8 mouse cellular contexts compared by ENCODE assay signal in genomic region chr10:21420457-21421424, GRCm38 (mm10). TPM values are rescaled to one million over a fixed set of nuclear protein-coding genes. Genes with fewer than 3 reads are reported as not detected.
DNase-seq lines count a peak whose midpoint lies in the region; ATAC-seq and TF ChIP-seq lines count a peak whose summit lies in the region.

No protein-coding gene starts in this region.

- no peak overlapping the region for H3K9ac ChIP-seq in CH12.LX (ENCODE audit: insufficient read depth, low read depth)

- TF ChIP-seq EP300 in CH12.LX (IDR thresholded peaks at IDR 0.05; ENCODE audit: low read length): no peak

- dilution Hi-C loops in CH12.LX (cut with MboI; ENCODE audit: extremely low pct_ligation_motif_present, extremely low pct_unique_long_range_greater_than_20kb, low sequenced_read_pairs): no loop called here

- TF ChIP-seq RAD21 in CH12.LX (IDR thresholded peaks at IDR 0.05; ENCODE audit: low read depth, low read length): peak; percentile 74

- in situ Hi-C loops in CH12.LX (cut with MboI; ENCODE audit: low pct_ligation_motif_present, low pct_unique_long_range_greater_than_20kb, low sequenced_read_pairs): no loop called here

- no peaks in the 10 kb centered on the region for H3K9me3 ChIP-seq in CH12.LX (replicated peaks; ENCODE audit: low read length)

- peak; percentile 79 to 90 for TF ChIP-seq CTCF in CH12.LX (conservative IDR thresholded peaks at IDR 0.05 in 1 of 2, IDR thresholded peaks at IDR 0.05 in 1 of 2; ENCODE audit: low read depth in 2 of 2, low read length in 2 of 2)
- peak; percentile 71 for TF ChIP-seq CTCF in gastrocnemius, adult 2 months (IDR thresholded peaks at IDR 0.05)

- no peaks in the 10 kb centered on the region for H3K79me2 ChIP-seq in CH12.LX (replicated peaks; ENCODE audit: control insufficient read depth, extremely low read depth, insufficient read depth, poor library complexity, severe bottlenecking)

- no peak for TF ChIP-seq POLR2A in CH12.LX (IDR thresholded peaks at IDR 0.05; ENCODE audit: low read depth, low read length)

- H3K4me1 ChIP-seq in CH12.LX (ENCODE audit: control insufficient read depth in 1 of 2, insufficient read depth in 2 of 2): peaks cover 0 to 11% of the 10 kb centered on the region in 2 experiments; a peak in 1 of 4 replicates

- H3K4me2 ChIP-seq in CH12.LX (ENCODE audit: insufficient read depth, low read depth, poor library complexity, severe bottlenecking): no peak overlapping the region

- peak; percentile 50; the same call in 1 of the 2 replicates for ATAC-seq in monocyte, adult 5-6 weeks (replicated peaks; ENCODE audit: insufficient number of reproducible peaks, low FRiP score, low TSS enrichment, poor library complexity, severe bottlenecking)

- H3K36me3 ChIP-seq in CH12.LX (replicated peaks in 1 of 2; ENCODE audit: control insufficient read depth in 1 of 2, insufficient read depth in 1 of 2, low read length in 1 of 2): no peaks in the 10 kb centered on the region

- no peaks in the 10 kb centered on the region for H3K27me3 ChIP-seq in CH12.LX (replicated peaks)

- intact Hi-C loops in heart, postnatal 25 days (cut with DNase I): no loop called here
- intact Hi-C loops in gastrocnemius, adult 2 months (cut with DNase I): loop anchor here (2.0 to 5.0 kb wide), 2 partner anchors 42 to 590 kb away; no protein-coding TSS in a partner anchor

- no peak overlapping the region for H3K27ac ChIP-seq in CH12.LX (ENCODE audit: insufficient read depth, low read depth)
- H3K27ac ChIP-seq in gastrocnemius, adult 2 months: no peak overlapping the region

- peak; percentile 8 for DNase-seq in heart, adult 8-10 months (ENCODE audit: low spot score)
- no peak for DNase-seq in heart, postnatal 25 days (ENCODE audit: low spot score)
- peak; percentile 72 for DNase-seq in CH12.LX (ENCODE audit: extremely low read depth)
- DNase-seq in brain, adult 2 months (ENCODE audit: low read depth, low spot score): peak; percentile 79
- DNase-seq in gastrocnemius, adult 2 months: peak; percentile 64
- DNase-seq in layer of hippocampus, postnatal 36 days: peak; percentile 23 to 30
- DNase-seq in thymus, postnatal 14 days: peak; percentile 77

- no peak overlapping the region for H3K4me3 ChIP-seq in CH12.LX (replicated peaks in 1 of 3; ENCODE audit: low read depth in 2 of 3, low read length in 2 of 3, poor library complexity in 1 of 3)
- H3K4me3 ChIP-seq in gastrocnemius, adult 2 months: no peak overlapping the region

TF ChIP-seq in CH12.LX, 34 proteins besides CTCF, POLR2A, EP300 and RAD21:
- TF ChIP-seq ZNF384 (IDR thresholded peaks at IDR 0.05; ENCODE audit: low read depth, low read length) (peak; percentile 89), POLR2AphosphoS2 (IDR thresholded peaks at IDR 0.05; ENCODE audit: low read depth, low read length) (no peak), SMC3 (IDR thresholded peaks at IDR 0.05; ENCODE audit: low read depth, low read length) (peak; percentile 63), MEF2A (IDR thresholded peaks at IDR 0.05; ENCODE audit: borderline replicate concordance, low read depth, low read length) (no peak), CHD2 (IDR thresholded peaks at IDR 0.05; ENCODE audit: low read length) (no peak)

RNA-seq across cellular contexts. Expression of gene Aldh8a1, which starts 43.6 kb away (rescaled TPM):
- total RNA-seq in heart, adult 8-10 months (2022): not detected
- total RNA-seq in heart, postnatal 25 days (2021): not detected
- total RNA-seq in CH12.LX (2012; rRNA removed) (0.08 TPM in 1 of 2 replicates, not detected in the other), CH12.LX (2014; rRNA removed) (not detected in 2 replicates)
- polyA plus RNA-seq in CH12.LX (2012; ENCODE audit: insufficient read length, low read depth): 0.11 TPM in 1 of 2 replicates, not detected in the other
- not detected for total RNA-seq in gastrocnemius, adult 2 months (2021)
- under 1 TPM; 0.15 to 0.27 TPM for total RNA-seq in layer of hippocampus, postnatal 36 days (2021)
- not detected in 3 replicates for total RNA-seq in monocyte, adult 5-6 weeks (2017)
